Mouse (Mus musculus) gastrocnemius, adult 2 months (tissue): ENCODE data around the gene Zbtb49. TPM values are rescaled to one million over a fixed set of nuclear protein-coding genes. Genes with fewer than 3 reads are reported as not detected.

Source experiments
- DNase-seq: peaks from one replicate; pipeline ENCODE4 v3.0.0; 2022
- H3K27ac ChIP-seq: fragments of 200-600 bp; 2 replicates; pipeline ENCODE4 v1.8.1; 2022; ENCODE audit warnings: mild to moderate bottlenecking
- H3K4me3 ChIP-seq: fragments of 200-600 bp; 2 replicates; pipeline ENCODE4 v1.8.1; 2022; ENCODE audit warnings: mild to moderate bottlenecking, moderate library complexity
- CTCF ChIP-seq: fragments of 200-600 bp; IDR thresholded peaks from 2 replicates; pipeline ENCODE4 v1.8.1; 2022; ENCODE audit warnings: antibody characterized with exemption, mild to moderate bottlenecking, moderate library complexity
- intact Hi-C: fragments of 180-260 bp; cut with DNase I; formaldehyde crosslinking; loops from one replicate; pipeline ENCODE4 v1.15.1; 2025
- long read RNA-seq, 2 experiments: library from polyadenylated mRNA; stranded (forward); transcript quantifications; one replicate each; pipeline ENCODE4 v2.0.0; 2021
- total RNA-seq, 2 experiments: library from RNA; stranded (reverse); gene quantifications; 2 replicates each; pipeline ENCODE4 v1.2.3; 2021

Zbtb49 gene
- 1 to 10 TPM; 2.6 to 3.1 TPM for total RNA-seq
- long read RNA-seq, experiment 1, partial matches to known transcripts: 0 of 6 reads
- long read RNA-seq, experiment 1, other reads (novel, unspliced or antisense): 4 of 6 reads
- long read RNA-seq, experiment 2, partial matches to known transcripts: 0 of 3 reads
- long read RNA-seq, experiment 2, other reads (novel, unspliced or antisense): 0 of 3 reads

GRCm38 (mm10) chr5:38220328-38220912 is at the start of gene Zbtb49, which contains the start of gene Lyar:
TSS of gene Zbtb49 (minus strand) at chr5:38220457.
TSS of gene Lyar (plus strand) at chr5:38220470.
- H3K4me3 ChIP-seq: peak within 1 kb of the TSS; percentile 98
- intact Hi-C loops: loop anchor here (2.0 kb wide), 1 partner anchor 40 kb away; the partner anchor contains the start of gene Tmem128

DNA sequence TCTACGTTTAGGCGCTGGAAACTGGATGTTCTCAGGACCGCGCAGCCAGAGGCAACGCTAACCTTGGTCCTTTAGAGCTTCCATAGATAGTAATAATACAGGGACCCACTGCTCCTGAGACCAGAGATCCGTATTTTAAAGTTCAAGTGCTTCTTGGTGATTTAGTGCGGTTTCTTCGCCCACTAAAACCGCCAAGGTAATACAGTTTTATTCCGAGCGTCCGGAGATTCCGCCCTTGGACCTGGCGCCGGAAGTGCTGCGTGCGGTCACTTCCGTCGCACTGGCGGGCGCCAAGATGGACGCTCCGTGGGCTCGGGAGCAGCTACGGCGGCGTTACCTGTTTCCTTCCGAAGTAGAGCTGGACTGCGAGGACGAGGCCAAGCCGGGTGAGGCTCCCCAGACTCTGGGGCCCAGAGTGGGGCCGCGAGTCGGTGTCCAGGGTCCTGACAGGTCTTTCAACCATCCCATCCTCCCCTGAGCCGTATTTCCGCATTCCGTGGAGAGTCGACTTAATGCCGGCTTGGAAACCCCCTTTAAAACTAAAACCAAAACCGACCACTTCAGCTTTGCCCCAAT is 39.9 kb upstream of the Zbtb49 start, which contains the start of gene Tmem128:
Gene Tmem128, plus strand, starts transcription at position 79 of the 576 bp plus-strand sequence.
- intact Hi-C loops: loop anchor here (2.0 kb wide), 1 partner anchor 39 kb away; the partner anchor contains the start of genes Lyar and Zbtb49

More at GRCm38 (mm10) chr5:38220328-38220912, at the start of gene Zbtb49, which contains the start of gene Lyar:
- no peak for TF ChIP-seq CTCF
- peak within 1 kb of the TSS; percentile 91 for H3K27ac ChIP-seq
- peak; percentile 95 for DNase-seq

GRCm38 (mm10) chr5:38259455-38260106 is 39.3 kb upstream of the Zbtb49 start:
- peak overlapping the region; percentile 96 for H3K4me3 ChIP-seq
- no peak for TF ChIP-seq CTCF
- peak overlapping the region; percentile 95 for H3K27ac ChIP-seq
- intact Hi-C loops: loop anchor here (2.0 kb wide), 1 partner anchor 39 kb away; the partner anchor contains the start of genes Lyar and Zbtb49
- no peak for DNase-seq

More for the DNA sequence above, 39.9 kb upstream of the Zbtb49 start, which contains the start of gene Tmem128:
- peak; percentile 75 for DNase-seq
- no peak for TF ChIP-seq CTCF
- peak within 1 kb of the TSS; percentile 96 for H3K4me3 ChIP-seq
- H3K27ac ChIP-seq: peak within 1 kb of the TSS; percentile 95

DNA sequence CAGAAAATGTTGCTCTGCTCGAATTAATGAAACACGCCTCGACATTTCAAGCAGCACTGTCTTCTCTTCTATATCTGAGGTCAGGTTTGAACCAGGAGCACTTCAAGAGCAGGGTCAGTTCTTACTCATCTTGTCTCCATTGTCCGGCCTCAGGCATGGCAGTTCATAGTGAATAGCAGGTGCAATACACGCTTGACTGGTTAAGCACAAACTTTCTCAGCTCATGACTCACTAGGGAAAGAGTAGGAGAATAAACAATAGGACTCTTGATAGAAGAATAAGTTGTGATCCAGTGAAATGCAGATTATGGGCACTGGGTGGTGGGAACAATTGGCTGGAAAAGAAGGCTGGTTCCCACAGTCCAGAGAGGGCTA is 38.5 kb upstream of the Zbtb49 start:
- Histone ChIP-seq H3K4me3 (no peak overlapping the region), H3K27ac (no peak overlapping the region)
- intact Hi-C loops: no loop called here
- TF ChIP-seq CTCF: no peak
- no peak for DNase-seq

DNA sequence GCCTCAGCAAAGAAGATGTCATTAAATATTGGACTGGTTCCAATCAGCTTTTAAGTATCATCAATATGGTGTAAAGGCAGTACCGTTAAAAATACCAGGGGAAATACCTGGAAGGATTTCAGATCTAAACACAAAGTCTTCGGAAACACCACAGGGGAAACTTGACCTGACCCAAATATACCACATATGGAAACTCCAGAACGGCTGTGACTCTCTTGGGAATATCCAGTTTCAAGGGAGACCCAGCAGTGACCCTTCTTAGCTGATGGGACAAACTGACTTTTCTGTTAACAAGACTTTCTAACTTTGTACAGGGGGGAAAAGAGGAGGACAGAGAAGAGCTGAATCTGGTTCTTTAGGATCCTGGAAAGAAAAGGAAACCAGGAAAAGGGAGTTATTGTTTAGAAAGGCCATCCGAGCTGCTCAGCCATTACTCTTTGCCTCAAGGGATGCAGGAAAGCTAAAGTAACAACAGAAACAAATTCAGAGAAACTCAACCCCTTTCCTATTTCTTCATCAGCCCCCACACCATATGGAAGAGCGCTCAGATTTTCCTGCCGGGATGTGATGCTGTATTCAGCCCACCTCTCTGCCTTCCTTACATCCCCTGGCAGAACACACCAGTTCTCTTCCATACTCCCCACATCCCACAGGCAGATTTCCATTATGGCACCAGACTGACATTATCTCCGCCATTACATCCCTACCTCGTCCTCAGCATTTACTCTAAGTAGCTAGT is 37.9 kb upstream of the Zbtb49 start:
- DNase-seq: no peak
- no peak overlapping the region for H3K4me3 ChIP-seq
- no peak overlapping the region for H3K27ac ChIP-seq
- no peak for TF ChIP-seq CTCF
- intact Hi-C loops: no loop called here

- Histone ChIP-seq H3K4me3 (no peak overlapping the region), H3K27ac (no peak overlapping the region)
- no peak for DNase-seq
- intact Hi-C loops: no loop called here
- TF ChIP-seq CTCF: no peak
Observed at GRCm38 (mm10) chr5:38256551-38256950, 36.3 kb upstream of the Zbtb49 start.

DNA sequence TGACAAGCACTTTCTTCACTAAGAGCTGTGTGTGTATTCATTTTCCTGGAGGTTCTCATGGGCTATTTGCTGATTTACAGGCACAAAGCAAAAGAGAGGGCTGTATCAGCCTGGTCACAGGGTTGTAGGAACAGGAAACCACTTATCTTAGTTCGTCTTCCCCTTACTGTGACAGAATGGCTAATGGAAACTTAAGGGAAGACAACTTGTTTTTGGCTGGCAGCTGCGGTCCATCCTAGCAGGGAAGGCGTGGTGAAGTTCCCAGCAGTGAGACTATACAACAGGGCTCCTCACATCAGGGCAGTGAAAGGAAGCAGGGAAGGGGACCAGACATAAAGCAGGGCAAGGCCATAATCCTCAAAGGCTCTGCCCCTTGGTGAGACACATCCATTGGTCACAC is 35.4 kb upstream of the Zbtb49 start:
- no peak for DNase-seq
- intact Hi-C loops: no loop called here
- H3K4me3 ChIP-seq: no peak overlapping the region
- no peak overlapping the region for H3K27ac ChIP-seq
- no peak for TF ChIP-seq CTCF

DNA sequence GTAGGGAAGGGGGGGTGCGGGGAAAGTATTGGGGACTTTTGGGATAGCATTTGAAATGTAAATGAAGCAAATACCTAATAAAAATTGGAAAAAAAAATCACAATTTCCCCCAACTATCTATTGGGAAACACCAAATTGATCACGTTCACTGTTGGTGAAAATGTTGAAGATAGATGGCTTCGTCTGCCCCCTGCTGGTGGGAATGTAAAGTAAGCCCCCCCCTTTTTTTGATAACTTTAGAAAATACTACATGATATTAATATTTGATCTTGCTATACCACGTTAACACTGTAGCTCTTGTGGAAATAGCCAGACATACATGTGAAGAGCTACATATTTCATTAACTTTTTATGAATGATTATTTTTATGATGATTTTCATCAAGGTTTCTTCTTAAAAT is 34.9 kb upstream of the Zbtb49 start:
- TF ChIP-seq CTCF: peak; percentile 50
- Histone ChIP-seq H3K4me3 (no peak overlapping the region), H3K27ac (no peak overlapping the region)
- intact Hi-C loops: no loop called here
- DNase-seq: no peak

GRCm38 (mm10) chr5:38241966-38242365 is 21.7 kb upstream of the Zbtb49 start:
- H3K4me3 ChIP-seq: no peak overlapping the region
- TF ChIP-seq CTCF: no peak
- no peak for DNase-seq
- intact Hi-C loops: no loop called here
- H3K27ac ChIP-seq: no peak overlapping the region

GRCm38 (mm10) chr5:38241473-38241834 is 21.2 kb upstream of the Zbtb49 start:
- intact Hi-C loops: no loop called here
- no peak overlapping the region for H3K27ac ChIP-seq
- H3K4me3 ChIP-seq: no peak overlapping the region
- TF ChIP-seq CTCF: no peak
- no peak for DNase-seq

DNA sequence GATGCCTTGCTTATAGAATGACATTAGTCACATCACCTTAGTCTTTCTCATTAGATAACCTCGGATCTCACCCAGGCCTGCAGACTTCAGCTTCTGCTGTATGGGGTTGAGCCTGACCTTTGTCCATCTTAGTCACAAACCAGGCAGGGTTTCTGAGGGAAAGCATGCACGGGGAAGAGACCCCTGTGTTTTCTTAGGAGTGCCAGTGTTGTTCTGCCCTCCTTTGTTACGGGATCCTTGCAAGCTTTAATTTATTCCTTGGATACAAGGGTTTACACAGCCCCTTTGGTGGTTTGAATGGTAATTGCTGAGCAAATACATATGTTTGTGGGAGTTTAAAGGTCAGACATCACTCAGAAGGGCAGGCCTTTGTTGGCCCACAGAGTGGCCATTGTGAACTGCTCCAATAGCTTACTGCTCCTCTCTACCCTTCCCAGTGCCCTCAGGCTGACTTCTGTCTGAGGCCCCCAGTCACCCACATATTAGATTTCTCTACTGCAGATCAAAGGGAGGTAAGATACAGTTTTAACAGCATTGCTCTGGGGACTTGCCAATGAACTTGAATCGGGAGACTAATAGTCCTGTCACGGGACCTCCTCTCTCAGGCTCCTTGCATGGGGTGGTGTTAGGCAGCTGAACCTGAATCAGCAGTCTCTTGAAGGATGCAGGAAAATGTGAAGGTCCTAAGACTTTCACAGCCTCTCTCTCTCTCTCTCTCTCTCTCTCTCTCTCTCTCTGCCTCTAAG is 20.6 kb upstream of the Zbtb49 start:
- H3K27ac ChIP-seq: no peak overlapping the region
- intact Hi-C loops: no loop called here
- TF ChIP-seq CTCF: no peak
- H3K4me3 ChIP-seq: no peak overlapping the region
- DNase-seq: no peak

GRCm38 (mm10) chr5:38236627-38237026 is 16.4 kb upstream of the Zbtb49 start:
- Histone ChIP-seq H3K27ac (no peak overlapping the region), H3K4me3 (no peak overlapping the region)
- TF ChIP-seq CTCF: peak; percentile 23; the same call in 1 of the 2 replicates
- intact Hi-C loops: no loop called here
- no peak for DNase-seq
